Mouse (Mus musculus): Measurements from ENCODE around the gene Frmd4b.

GRCm38 (mm10) chr6:97312545-97312939, 304.8 kb downstream of the Frmd4b start:
- TF ChIP-seq POLR2A (IDR thresholded peaks at IDR 0.05; ENCODE audit: insufficient read length, low read depth): no peak
- TF ChIP-seq SRF (IDR thresholded peaks at IDR 0.05; ENCODE audit: control insufficient read depth, insufficient read length, low read depth): no peak
- no peak for TF ChIP-seq USF1 (IDR thresholded peaks at IDR 0.05; ENCODE audit: low read depth)
- TF ChIP-seq MYOG (IDR thresholded peaks at IDR 0.05; ENCODE audit: control insufficient read depth in 1 of 3, insufficient read depth in 1 of 3, insufficient read length in 2 of 3, low read depth in 2 of 3): no peak
- no peak for TF ChIP-seq E2F4 (IDR thresholded peaks at IDR 0.05; ENCODE audit: insufficient read depth)
- no peak for TF ChIP-seq MYOD1 (IDR thresholded peaks at IDR 0.05; ENCODE audit: control insufficient read depth in 1 of 3, insufficient read length in 2 of 3, low read depth in 2 of 3)
